Mouse (Mus musculus) intestine, postnatal 0 days (tissue): Measurements from ENCODE around the gene T2. TPM values are rescaled to one million over a fixed set of nuclear protein-coding genes. Genes with fewer than 3 reads are reported as not detected.
"Not testable (repeated sequence)": the region's sequence is repeated elsewhere in the genome, so short reads cannot be mapped to it uniquely, and the experiment has no call there.

Experiments used
- ATAC-seq: fragments of 200-750 bp; cut with Nextera tagmentation; 2 replicates; pipeline ENCODE4 v1.8.0; 2017; ENCODE audit warnings: mild to moderate bottlenecking, moderate TSS enrichment, moderate library complexity
- H3K27ac ChIP-seq: fragments of 300-500 bp; sonication (generic); 2 replicates; pipeline ENCODE4 v1.5.1; 2014; ENCODE audit warnings: mild to moderate bottlenecking, low read depth, low read length, moderate library complexity
- H3K27me3 ChIP-seq: fragments of 300-500 bp; sonication (generic); replicated peaks from 2 replicates; pipeline ENCODE4 v1.6.1; 2014; ENCODE audit warnings: low read length, mixed read lengths; ENCODE audit not compliant: control insufficient read depth, insufficient read depth
- H3K36me3 ChIP-seq: fragments of 300-500 bp; sonication (generic); 2 replicates; pipeline ENCODE4 v1.6.1; 2014; ENCODE audit warnings: mild to moderate bottlenecking, moderate library complexity; ENCODE audit not compliant: control insufficient read depth, insufficient read depth
- H3K4me1 ChIP-seq: fragments of 300-500 bp; sonication (generic); replicated peaks from 2 replicates; pipeline ENCODE4 v1.6.1; 2014; ENCODE audit warnings: antibody characterized with exemption, low read length, mixed read lengths; ENCODE audit not compliant: control insufficient read depth, insufficient read depth
- H3K4me2 ChIP-seq: fragments of 300-500 bp; sonication (generic); replicated peaks from 2 replicates; pipeline ENCODE4 v1.6.1; 2014; ENCODE audit warnings: low read depth, mild to moderate bottlenecking, moderate library complexity
- H3K4me3 ChIP-seq: fragments of 300-500 bp; sonication (generic); 2 replicates; pipeline ENCODE4 v1.5.1; 2014; ENCODE audit warnings: low read depth, low read length
- H3K9ac ChIP-seq: fragments of 300-500 bp; sonication (generic); 2 replicates; pipeline ENCODE4 v1.6.1; 2014; ENCODE audit warnings: mild to moderate bottlenecking, low read depth, low read length
- H3K9me3 ChIP-seq: fragments of 300-500 bp; sonication (generic); 2 replicates; pipeline ENCODE4 v1.6.1; 2016; ENCODE audit warnings: mixed run types; ENCODE audit not compliant: control insufficient read depth
- CTCF ChIP-seq: sonication (generic); IDR thresholded peaks from 2 replicates; pipeline ENCODE4 v1.5.1; 2016; ENCODE audit warnings: low read depth, mild to moderate bottlenecking, control low read depth, antibody characterized with exemption, moderate library complexity
- WGBS: fragments of 180-500 bp; shearing (Covaris S2); extraction: QIAGEN DNeasy Blood & Tissue Kit; methylation state at CpG from one replicate; pipeline ENCODE4 v1.1.7; 2014; 5-methylcytosine and 5-hydroxymethylcytosine counted together
- polyA plus RNA-seq: library from polyadenylated mRNA; unstranded; fragments of >200 nt; fragmentation: Nextera tagmentation; extraction: Ambion mirVana; gene quantifications from 2 replicates; pipeline ENCODE4 v1.2.1, GENCODE M21; 2015

T2 gene
- polyA plus RNA-seq = 0.10 TPM in 1 of 2 replicates, not detected in the other

DNA sequence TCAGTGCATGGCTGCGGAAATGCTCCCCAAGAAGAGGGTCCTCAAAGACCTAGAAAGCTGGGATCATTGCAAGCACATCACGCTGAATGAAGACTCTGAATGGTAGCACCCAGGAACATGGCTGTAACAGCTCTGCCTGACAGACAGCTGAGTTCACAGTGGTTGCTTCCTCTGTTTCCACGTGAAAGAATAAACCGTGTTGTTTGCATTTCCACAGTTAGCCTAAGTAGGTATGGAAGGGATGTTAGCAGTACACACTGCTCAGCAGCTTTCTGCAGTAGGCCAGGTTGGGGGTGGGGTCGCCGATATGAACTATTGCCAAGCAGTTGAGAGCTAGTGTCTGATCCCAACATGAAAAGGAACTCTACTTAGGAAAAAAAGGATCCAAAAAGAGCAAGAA, at the start of gene T2:
TSS of gene T2 (plus strand) at position 301 of the 400 bp plus-strand sequence.
- TF ChIP-seq CTCF = no peak
- no peak for ATAC-seq

DNA sequence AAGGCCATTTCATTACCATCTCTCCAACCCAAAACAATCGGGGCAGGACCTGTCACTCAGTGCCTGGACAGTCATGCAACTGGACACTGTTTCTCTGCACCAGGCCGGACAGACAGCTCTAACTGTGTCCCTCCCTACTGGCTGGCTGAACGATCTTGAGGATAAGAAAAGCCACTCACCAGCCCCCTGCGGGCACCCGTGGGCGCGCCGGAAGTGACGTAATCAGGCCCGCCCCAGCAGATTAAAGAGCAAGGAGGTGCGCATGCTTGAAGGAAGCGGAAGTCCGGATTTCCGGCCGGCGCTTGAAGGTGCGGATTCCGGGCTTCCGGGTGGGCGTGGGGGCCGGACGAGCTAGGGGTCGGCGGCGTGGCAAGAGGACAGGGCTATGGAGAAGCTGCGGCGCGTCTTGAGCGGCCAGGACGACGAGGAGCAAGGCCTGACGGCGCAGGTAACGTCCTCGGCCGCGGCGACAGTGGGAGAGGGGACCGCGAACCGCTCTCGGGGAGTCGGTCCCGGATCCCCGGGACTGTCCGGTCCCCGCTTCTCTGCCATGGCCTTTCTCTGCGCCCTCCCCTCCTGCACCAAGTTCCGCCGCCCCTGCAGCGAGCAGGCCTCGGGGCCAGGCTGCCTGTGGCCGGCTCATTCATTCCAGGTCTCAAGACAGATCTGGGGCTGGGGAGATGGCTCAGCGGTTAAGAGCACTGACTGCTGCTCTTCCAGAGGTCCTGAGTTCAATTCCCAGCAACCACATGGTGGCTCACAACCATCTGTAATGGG, 44.8 kb upstream of the T2 start, which contains the start of gene Sft2d1:
TSS of gene Sft2d1 (plus strand) at position 265 of the 777 bp plus-strand sequence.
- peak; percentile 89 for ATAC-seq
- H3K9ac ChIP-seq = peak within 1 kb of the TSS; percentile 75
- peak within 1 kb of the TSS; percentile 90 for H3K4me3 ChIP-seq
- 1% methylated on average over 54 of the region's 54 CpGs for WGBS
- H3K9me3 ChIP-seq = no peaks in the 10 kb centered on the region
- H3K27me3 ChIP-seq = no peaks in the 10 kb centered on the region
- 0 out of 2 replicates have a peak, but pooled peaks have one; percentile 5 for TF ChIP-seq CTCF
- H3K36me3 ChIP-seq = no peaks in the 10 kb centered on the region; the same call in 1 of the 2 replicates
- H3K27ac ChIP-seq = peak within 1 kb of the TSS; percentile 54; the same call in 1 of the 2 replicates
- peaks cover 4% of the 10 kb centered on the region; the same call in 1 of the 2 replicates for H3K4me1 ChIP-seq
- peak within 1 kb of the TSS; percentile 75 for H3K4me2 ChIP-seq

More for the DNA sequence above, at the start of gene T2:
- Histone ChIP-seq H3K27ac (no peak within 1 kb of the TSS), H3K9me3 (no peaks in the 10 kb centered on the region), H3K36me3 (no peaks in the 10 kb centered on the region), H3K27me3 (no peaks in the 10 kb centered on the region), H3K4me2 (no peak within 1 kb of the TSS), H3K4me1 (peaks cover 8% of the 10 kb centered on the region; the same call in 1 of the 2 replicates), H3K4me3 (no peak within 1 kb of the TSS), H3K9ac (no peak within 1 kb of the TSS)
- 85% methylated on average over 6 of the region's 6 CpGs for WGBS

DNA sequence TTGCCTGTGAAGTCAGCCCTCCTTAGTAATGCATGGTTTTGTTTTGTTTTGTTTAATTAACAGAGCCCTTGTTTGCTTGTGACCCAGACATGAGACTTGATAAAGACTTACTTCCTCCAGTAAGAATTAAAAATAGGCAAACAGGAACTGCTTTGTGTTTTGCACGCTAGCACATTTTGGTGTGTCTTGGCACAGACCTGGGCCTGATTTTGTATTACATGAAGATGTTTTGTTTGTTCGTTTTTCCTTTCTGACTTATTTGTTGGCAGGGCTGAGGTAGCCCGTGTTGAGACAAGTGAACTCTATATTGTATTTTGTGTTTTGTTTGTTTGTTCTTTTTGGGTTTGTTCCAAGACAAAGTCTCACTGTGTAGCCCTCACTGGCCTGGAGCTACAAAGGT, 44.0 kb upstream of the T2 start:
- 36% methylated on average over 3 of the region's 3 CpGs for WGBS
- H3K4me1 ChIP-seq = peaks cover 4% of the 10 kb centered on the region; the same call in 1 of the 2 replicates
- H3K9me3 ChIP-seq = no peaks in the 10 kb centered on the region
- peak overlapping the region; percentile 54; the same call in 1 of the 2 replicates for H3K27ac ChIP-seq
- ATAC-seq = no peak
- H3K36me3 ChIP-seq = no peaks in the 10 kb centered on the region; the same call in 1 of the 2 replicates
- peak overlapping the region; percentile 75 for H3K9ac ChIP-seq
- H3K4me2 ChIP-seq = peak overlapping the region; percentile 75
- no peaks in the 10 kb centered on the region for H3K27me3 ChIP-seq
- H3K4me3 ChIP-seq = peak overlapping the region; percentile 90
- TF ChIP-seq CTCF = no peak

DNA sequence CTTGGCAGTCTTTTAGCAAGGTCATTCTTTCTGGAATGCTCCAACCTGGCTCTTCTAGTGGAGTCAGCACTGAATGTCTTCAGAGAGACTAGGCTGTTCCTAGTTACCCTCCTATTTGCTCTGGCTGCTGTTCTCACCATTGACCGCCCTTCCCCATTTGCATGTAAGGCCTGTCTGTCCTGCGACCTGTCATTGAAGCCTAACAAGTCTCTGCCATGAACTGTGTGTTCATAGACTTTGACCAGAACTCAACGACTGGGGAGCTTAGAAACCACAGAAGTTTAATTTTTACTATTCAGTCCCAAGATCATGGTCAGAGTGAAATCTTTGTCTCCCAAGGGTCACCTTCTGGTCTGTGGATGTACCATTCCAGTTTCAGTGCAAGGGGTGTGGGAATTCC, 41.8 kb upstream of the T2 start:
- ATAC-seq = no peak
- H3K36me3 ChIP-seq = no peaks in the 10 kb centered on the region; the same call in 1 of the 2 replicates
- WGBS = 65% methylated on average over 3 of the region's 3 CpGs
- no peaks in the 10 kb centered on the region for H3K27me3 ChIP-seq
- H3K4me2 ChIP-seq = no peak overlapping the region
- H3K27ac ChIP-seq = no peak overlapping the region
- no peak overlapping the region for H3K9ac ChIP-seq
- no peak for TF ChIP-seq CTCF
- H3K9me3 ChIP-seq = no peaks in the 10 kb centered on the region
- H3K4me3 ChIP-seq = no peak overlapping the region
- H3K4me1 ChIP-seq = peaks cover 4% of the 10 kb centered on the region; the same call in 1 of the 2 replicates

DNA sequence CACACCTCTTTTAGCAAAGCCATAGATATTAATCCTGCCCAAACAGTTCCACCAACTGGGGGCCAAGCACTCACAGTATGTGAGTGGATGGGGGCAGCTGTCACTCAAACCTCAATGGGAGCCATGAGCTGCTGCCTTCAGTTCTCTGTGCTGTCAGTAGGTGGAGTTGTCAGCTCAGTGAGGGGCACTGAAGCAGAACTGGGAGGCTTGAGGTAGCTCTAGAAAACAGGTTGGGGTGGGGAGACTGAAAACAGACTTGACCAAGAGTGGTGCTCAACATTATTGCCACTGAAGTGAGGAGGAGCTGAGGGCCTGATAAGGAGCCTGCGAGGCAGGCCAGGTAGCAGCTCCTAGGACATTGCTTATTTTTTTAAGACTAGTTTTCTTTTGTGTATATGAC, 39.5 kb upstream of the T2 start:
- H3K9me3 ChIP-seq = no peaks in the 10 kb centered on the region
- ATAC-seq = no peak; the same call in 1 of the 2 replicates

DNA sequence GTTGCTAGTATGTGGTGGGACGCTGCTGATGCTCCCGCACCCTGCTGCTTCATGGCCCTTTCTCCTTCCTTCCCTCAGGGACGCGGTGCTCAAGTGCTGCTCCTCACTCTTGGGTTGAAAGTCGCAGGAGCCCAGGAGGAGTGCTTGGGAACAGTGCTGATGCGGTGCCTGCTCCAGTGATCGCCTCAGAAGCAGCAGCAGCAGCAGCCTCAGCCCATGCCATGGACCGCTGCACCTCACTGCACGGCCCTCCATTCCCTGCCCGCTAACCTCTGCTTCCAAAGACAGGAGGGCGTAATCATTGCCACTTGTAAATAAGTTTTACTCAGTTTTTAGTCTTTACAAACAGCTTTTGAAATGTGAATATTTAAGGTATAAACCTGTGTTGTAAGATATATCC, 28.9 kb upstream of the T2 start:
- H3K9ac ChIP-seq, H3K4me3 ChIP-seq, H3K4me1 ChIP-seq, H3K27me3 ChIP-seq, H3K27ac ChIP-seq, H3K4me2 ChIP-seq, H3K9me3 ChIP-seq, ATAC-seq: not testable (repeated sequence)
- peaks cover 27% of the 10 kb centered on the region for H3K36me3 ChIP-seq
- 94% methylated on average over 10 of the region's 11 CpGs for WGBS

More for the DNA sequence above, 39.5 kb upstream of the T2 start:
- H3K9ac ChIP-seq = no peak overlapping the region
- no peaks in the 10 kb centered on the region for H3K27me3 ChIP-seq
- H3K27ac ChIP-seq = no peak overlapping the region
- peaks cover 4% of the 10 kb centered on the region; the same call in 1 of the 2 replicates for H3K4me1 ChIP-seq
- H3K36me3 ChIP-seq = no peaks in the 10 kb centered on the region; the same call in 1 of the 2 replicates
- no peak overlapping the region for H3K4me3 ChIP-seq
- peak; percentile 75 for TF ChIP-seq CTCF
- 53% methylated on average over 1 of the region's 1 CpGs for WGBS
- H3K4me2 ChIP-seq = no peak overlapping the region
